12 mouse cellular contexts compared by ENCODE assay signal in the genomic region with DNA sequence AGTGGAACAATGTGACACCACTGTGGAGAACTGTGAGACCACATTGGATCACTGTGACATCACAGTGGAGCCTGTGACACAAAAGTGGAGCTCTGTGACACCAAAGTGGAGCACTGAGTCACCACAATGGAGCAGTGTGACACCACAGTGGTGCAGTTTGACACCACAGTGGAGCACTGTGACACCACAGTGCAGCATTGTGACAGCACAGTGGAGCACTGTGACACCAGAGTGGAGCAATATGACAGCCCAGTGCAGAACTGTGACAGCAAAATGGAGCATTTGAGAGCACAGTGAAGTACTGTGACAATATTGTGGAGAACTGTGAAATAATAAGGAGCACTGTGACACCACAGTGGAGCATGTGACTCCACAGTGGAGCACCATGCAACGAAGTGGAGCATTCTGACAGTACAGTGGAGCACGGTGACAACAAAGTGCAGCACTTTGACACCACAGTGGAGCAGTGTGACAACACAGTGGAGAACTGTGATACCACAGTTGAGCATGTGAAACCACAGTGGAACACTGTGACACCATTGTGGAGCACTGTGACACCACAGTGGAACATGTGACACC.
DNase-seq lines count a peak whose midpoint lies in the region; ATAC-seq lines count a peak whose summit lies in the region.
"Had no signal": no experiment of that assay in that cellular context is flagged by ENCODE, and none has a peak within 500 bp of the region (broad histone marks: within the 10 kb centered on the region; RNA-seq: fewer than 3 reads in every experiment).

No protein-coding gene starts in this region.

- H3K4me1 ChIP-seq in heart, embryonic 10.5 days: no peaks in the 10 kb centered on the region
- no peaks in the 10 kb centered on the region for H3K4me1 ChIP-seq in midbrain, embryonic 13.5 days (replicated peaks)
- no peaks in the 10 kb centered on the region for H3K4me1 ChIP-seq in midbrain, embryonic 15.5 days
- H3K4me1 ChIP-seq: limb, embryonic 13.5 days had no signal

- peaks cover 75% of the 10 kb centered on the region for H3K9me3 ChIP-seq in heart, embryonic 10.5 days
- H3K9me3 ChIP-seq in midbrain, embryonic 13.5 days: peaks cover 75% of the 10 kb centered on the region
- H3K9me3 ChIP-seq in midbrain, embryonic 15.5 days: peaks cover 64% of the 10 kb centered on the region

- H3K9ac ChIP-seq in midbrain, embryonic 13.5 days (replicated peaks): no peak overlapping the region
- H3K9ac ChIP-seq in midbrain, embryonic 15.5 days: no peak overlapping the region
- H3K9ac ChIP-seq: limb, embryonic 13.5 days had no signal

- 0 out of 2 replicates have a peak, but pooled peaks have one; percentile 3 for ATAC-seq in midbrain, embryonic 13.5 days
- no peak for ATAC-seq in midbrain, embryonic 15.5 days (replicated peaks)

- peak; percentile 68 for DNase-seq in heart, embryonic 10.5 days (ENCODE audit: low spot score)
- no peak for DNase-seq in heart, adult 8-10 months (ENCODE audit: low spot score)
- peak; percentile 1 for DNase-seq in urinary bladder, postnatal 25 days (ENCODE audit: low spot score)
- DNase-seq in urinary bladder, adult 18-20 months (ENCODE audit: low spot score in 2 of 2): no peak
- DNase-seq in left cerebral cortex, postnatal 4 days: no peak
- DNase-seq in frontal cortex, postnatal 14 days (ENCODE audit: low spot score in 2 of 2): no peak
- DNase-seq: cerebellum, adult 9-10 months; kidney, postnatal 36 days; thymus, adult 2 months had no signal

- 58% methylated on average over 2 of the region's 2 CpGs for whole genome bisulfite sequencing in heart, embryonic 10.5 days
- WGBS in midbrain, embryonic 13.5 days: 70% methylated on average over 2 of the region's 2 CpGs
- 67% methylated on average over 2 of the region's 2 CpGs for WGBS in midbrain, embryonic 15.5 days

- intact Hi-C loops in left cerebral cortex, postnatal 4 days (cut with DNase I): no loop called here

- H3K4me2 ChIP-seq in midbrain, embryonic 13.5 days (replicated peaks): no peak overlapping the region
- H3K4me2 ChIP-seq in midbrain, embryonic 15.5 days: no peak overlapping the region
- H3K4me2 ChIP-seq: limb, embryonic 13.5 days had no signal

- no peak overlapping the region for H3K4me3 ChIP-seq in heart, embryonic 10.5 days
- no peak overlapping the region for H3K4me3 ChIP-seq in midbrain, embryonic 13.5 days (replicated peaks)
- no peak overlapping the region for H3K4me3 ChIP-seq in midbrain, embryonic 15.5 days
- H3K4me3 ChIP-seq: limb, embryonic 13.5 days had no signal

- no peaks in the 10 kb centered on the region for H3K27me3 ChIP-seq in heart, embryonic 10.5 days (ENCODE audit: insufficient read depth, poor library complexity, severe bottlenecking)
- no peaks in the 10 kb centered on the region for H3K27me3 ChIP-seq in midbrain, embryonic 13.5 days
- H3K27me3 ChIP-seq in midbrain, embryonic 15.5 days (replicated peaks): no peaks in the 10 kb centered on the region
- H3K27me3 ChIP-seq: limb, embryonic 13.5 days had no signal

- H3K36me3 ChIP-seq in heart, embryonic 10.5 days: no peaks in the 10 kb centered on the region
- no peaks in the 10 kb centered on the region for H3K36me3 ChIP-seq in midbrain, embryonic 13.5 days
- no peaks in the 10 kb centered on the region for H3K36me3 ChIP-seq in midbrain, embryonic 15.5 days (replicated peaks)
- H3K36me3 ChIP-seq: limb, embryonic 13.5 days had no signal

- H3K27ac ChIP-seq in heart, embryonic 10.5 days: no peak overlapping the region
- H3K27ac ChIP-seq in midbrain, embryonic 13.5 days: no peak overlapping the region
- H3K27ac ChIP-seq in midbrain, embryonic 15.5 days: no peak overlapping the region
- H3K27ac ChIP-seq: limb, embryonic 13.5 days had no signal

Comparison
In these comparisons a context has a peak if more than half of its experiments do, and no peak if none do; other contexts are left out.
1. DNase-seq: peak in heart, embryonic 10.5 days (single experiment) and urinary bladder, postnatal 25 days (single experiment); none in heart, adult 8-10 months (single experiment), urinary bladder, adult 18-20 months (0 of 2), left cerebral cortex, postnatal 4 days (single experiment) and frontal cortex, postnatal 14 days (0 of 2).